Comparison of ENCODE assay signal across 23 mouse cellular contexts in the genomic region with DNA sequence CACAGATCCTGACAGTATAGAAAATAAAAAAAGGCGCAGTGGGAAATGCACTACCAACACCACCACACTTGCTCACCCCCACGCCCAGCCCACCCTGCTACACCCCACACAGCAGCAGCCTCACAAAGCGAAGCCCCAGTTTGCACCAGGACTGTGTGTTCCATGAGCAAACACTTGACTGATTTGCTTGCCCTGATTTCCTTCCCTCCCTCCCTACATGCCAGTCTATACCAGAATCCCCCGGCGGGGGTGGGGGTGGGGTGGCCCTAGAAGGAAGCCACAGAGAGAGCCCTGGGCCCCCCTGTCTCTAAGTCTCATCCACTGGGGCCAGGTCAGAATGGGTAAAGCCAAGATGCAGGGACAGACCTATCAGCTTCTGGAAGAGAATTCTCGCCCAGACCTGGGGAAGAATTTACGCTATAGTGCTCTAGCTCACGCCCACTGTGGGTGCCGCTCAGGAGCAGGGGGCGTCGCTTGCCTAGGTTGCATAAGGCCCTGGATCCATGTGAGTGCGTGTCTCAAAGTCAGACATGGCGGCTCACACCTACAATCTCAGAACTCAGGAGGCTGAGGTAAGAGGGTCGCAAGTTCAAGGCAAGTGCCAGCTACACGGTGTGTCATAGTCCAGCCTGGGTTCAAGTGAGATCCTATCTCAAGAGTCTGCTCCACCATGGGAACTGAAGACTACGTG. TPM values are rescaled to one million over a fixed set of nuclear protein-coding genes. Genes with fewer than 3 reads are reported as not detected.
DNase-seq lines count a peak whose midpoint lies in the region; ATAC-seq and TF ChIP-seq lines count a peak whose summit lies in the region.
"Had no signal": no experiment of that assay in that cellular context is flagged by ENCODE, and none has a peak within 500 bp of the region (broad histone marks: within the 10 kb centered on the region; RNA-seq: fewer than 3 reads in every experiment).

No protein-coding gene starts in this region.

- no peaks in the 10 kb centered on the region for H3K27me3 ChIP-seq in lung, embryonic 14.5 days (ENCODE audit: insufficient read depth, low read length)
- no peaks in the 10 kb centered on the region for H3K27me3 ChIP-seq in ES-Bruce4 (ENCODE audit: control insufficient read depth, insufficient read depth, low read length, poor library complexity, severe bottlenecking)
- H3K27me3 ChIP-seq: forebrain, embryonic 13.5 days; hindbrain, embryonic 13.5 days had no signal

- no peaks in the 10 kb centered on the region for H3K36me3 ChIP-seq in lung, embryonic 14.5 days (ENCODE audit: insufficient read depth)
- no peaks in the 10 kb centered on the region for H3K36me3 ChIP-seq in ES-Bruce4 (ENCODE audit: control insufficient read depth, insufficient read depth, low read length, poor library complexity, severe bottlenecking)
- H3K36me3 ChIP-seq: embryonic facial prominence, embryonic 13.5 days; G1E; heart, embryonic 13.5 days; hindbrain, embryonic 13.5 days had no signal

- H3K4me2 ChIP-seq in lung, embryonic 14.5 days, result no peak overlapping the region
- H3K4me2 ChIP-seq: embryonic facial prominence, embryonic 13.5 days; forebrain, embryonic 13.5 days; heart, embryonic 13.5 days; hindbrain, embryonic 13.5 days had no signal

- H3K4me1 ChIP-seq in lung, embryonic 14.5 days (ENCODE audit: insufficient read depth), result no peaks in the 10 kb centered on the region
- H3K4me1 ChIP-seq in ES-Bruce4 (ENCODE audit: control insufficient read depth, insufficient read depth, low read length), result peaks cover 5% of the 10 kb centered on the region
- H3K4me1 ChIP-seq: embryonic facial prominence, embryonic 13.5 days; forebrain, embryonic 13.5 days; hindbrain, embryonic 13.5 days had no signal

- peak; percentile 54 for ATAC-seq in lung, embryonic 14.5 days (ENCODE audit: insufficient read depth)
- 0 out of 2 replicates have a peak, but pooled peaks have one; percentile 23 for ATAC-seq in megakaryocyte-erythroid progenitor cell, adult 5-6 weeks (replicated peaks; ENCODE audit: low FRiP score, low TSS enrichment, poor library complexity, severe bottlenecking)
- ATAC-seq: activated CD4-positive, CD25-positive, alpha-beta regulatory T cell, adult 4 months; forebrain, embryonic 13.5 days; forebrain, postnatal 0 days; hindbrain, postnatal 0 days had no signal

- TF ChIP-seq CTCF in lung, embryonic 14.5 days (IDR thresholded peaks at IDR 0.05; ENCODE audit: low read depth), result no peak
- TF ChIP-seq CTCF in ES-Bruce4 (IDR thresholded peaks at IDR 0.05; ENCODE audit: low read depth, low read length), result no peak

- no peak overlapping the region for H3K27ac ChIP-seq in lung, embryonic 14.5 days (ENCODE audit: low read depth)
- no peak overlapping the region for H3K27ac ChIP-seq in ES-Bruce4 (ENCODE audit: insufficient read depth, low read length)
- H3K27ac ChIP-seq: embryonic facial prominence, embryonic 13.5 days; forebrain, embryonic 13.5 days; gastrocnemius, adult 2 months; heart, embryonic 13.5 days; hindbrain, embryonic 13.5 days; hindbrain, postnatal 0 days had no signal

- intact Hi-C loops in gastrocnemius, postnatal 36 days (cut with DNase I), result no loop called here

- no peak for TF ChIP-seq EP300 in ES-Bruce4 (IDR thresholded peaks at IDR 0.05; ENCODE audit: insufficient read depth, low read depth, low read length)

- H3K9me3 ChIP-seq in lung, embryonic 14.5 days (ENCODE audit: low read depth, low read length), result no peaks in the 10 kb centered on the region
- no peaks in the 10 kb centered on the region for H3K9me3 ChIP-seq in ES-Bruce4 (replicated peaks; ENCODE audit: control insufficient read depth, insufficient read depth, low read length, poor library complexity, severe bottlenecking)
- H3K9me3 ChIP-seq: forebrain, embryonic 13.5 days; hindbrain, embryonic 13.5 days had no signal

- no peak overlapping the region for H3K4me3 ChIP-seq in lung, embryonic 14.5 days (ENCODE audit: low read depth, low read length)
- no peak overlapping the region; the same call in 1 of the 2 replicates for H3K4me3 ChIP-seq in ES-Bruce4 (ENCODE audit: low read depth, low read length)
- H3K4me3 ChIP-seq: embryonic facial prominence, embryonic 13.5 days; forebrain, embryonic 13.5 days; gastrocnemius, adult 2 months; heart, embryonic 13.5 days; hindbrain, embryonic 13.5 days had no signal

- H3K9ac ChIP-seq in lung, embryonic 14.5 days, result no peak overlapping the region
- 0 out of 2 replicates have a peak overlapping the region, but pooled peaks have one; percentile 2 for H3K9ac ChIP-seq in ES-Bruce4 (ENCODE audit: low read depth, poor library complexity, severe bottlenecking)
- H3K9ac ChIP-seq: embryonic facial prominence, embryonic 13.5 days; forebrain, embryonic 13.5 days; forebrain, postnatal 0 days; heart, embryonic 13.5 days; hindbrain, embryonic 13.5 days had no signal

- no peak for TF ChIP-seq POLR2A in ES-Bruce4 (IDR thresholded peaks at IDR 0.05; ENCODE audit: insufficient read depth, low read length)

- 61% methylated on average over 16 of the region's 16 CpGs for WGBS in lung, embryonic 14.5 days

- no peak for DNase-seq in lung, embryonic 14.5 days
- DNase-seq in lung, adult 18-20 months, result no peak
- peak; percentile 27 for DNase-seq in R1 (ENCODE audit: low read depth, low spot score)
- no peak for DNase-seq in right cerebral cortex, postnatal 4 days
- DNase-seq in gastrocnemius, postnatal 36 days, result no peak
- DNase-seq: adrenal gland, postnatal 25 days; cerebellum, adult 8-10 months; cerebellum, postnatal 14 days; embryo, embryonic 11 days; forebrain, postnatal 0 days; gastrocnemius, adult 2 months; gastrocnemius, postnatal 25 days; heart, adult 11 months; heart, postnatal 36 days had no signal

RNA-seq across cellular contexts. Expression of gene Cotl1, which starts 7.0 kb away (rescaled TPM):
- polyA plus RNA-seq in lung, embryonic 14.5 days (2014; fragmentation: Nextera tagmentation; extraction: Ambion mirVana), result 201 and 204 TPM in 2 replicates
- polyA plus RNA-seq in ES-Bruce4 (2011; ENCODE audit: insufficient read depth, insufficient read length, low read depth, missing spikeins), result 106 and 111 TPM in 2 replicates
- 24.4 and 63.9 TPM in 2 replicates for total RNA-seq in megakaryocyte-erythroid progenitor cell, adult 5-6 weeks (2014; fragmentation: Nextera tagmentation)
- 30.4 and 44.2 TPM in 2 replicates for total RNA-seq in megakaryocyte-erythroid progenitor cell, adult 5-6 weeks (2017)
- total RNA-seq in gastrocnemius, postnatal 36 days (2021), result 1 to 10 TPM; 4.8 to 6.6 TPM

RNA-seq across cellular contexts. Expression of gene Klhl36, which starts 14.7 kb away (rescaled TPM):
- polyA plus RNA-seq in lung, embryonic 14.5 days (2014; fragmentation: Nextera tagmentation; extraction: Ambion mirVana), result 11.5 and 11.8 TPM in 2 replicates
- 3.0 and 3.2 TPM in 2 replicates for polyA plus RNA-seq in ES-Bruce4 (2011; ENCODE audit: insufficient read depth, insufficient read length, low read depth, missing spikeins)
- 2.2 and 4.4 TPM in 2 replicates for total RNA-seq in megakaryocyte-erythroid progenitor cell, adult 5-6 weeks (2014; fragmentation: Nextera tagmentation)
- 3.2 and 5.6 TPM in 2 replicates for total RNA-seq in megakaryocyte-erythroid progenitor cell, adult 5-6 weeks (2017)
- total RNA-seq in gastrocnemius, postnatal 36 days (2021), result 1 to 10 TPM; 1.0 to 1.4 TPM
